Mouse (Mus musculus): ENCODE data around the gene Csmd2. TPM values are rescaled to one million over a fixed set of nuclear protein-coding genes. Genes with fewer than 3 reads are reported as not detected.

Gene Csmd2
- polyA plus RNA-seq, 1 experiment from 2014 or later: not detected

DNA sequence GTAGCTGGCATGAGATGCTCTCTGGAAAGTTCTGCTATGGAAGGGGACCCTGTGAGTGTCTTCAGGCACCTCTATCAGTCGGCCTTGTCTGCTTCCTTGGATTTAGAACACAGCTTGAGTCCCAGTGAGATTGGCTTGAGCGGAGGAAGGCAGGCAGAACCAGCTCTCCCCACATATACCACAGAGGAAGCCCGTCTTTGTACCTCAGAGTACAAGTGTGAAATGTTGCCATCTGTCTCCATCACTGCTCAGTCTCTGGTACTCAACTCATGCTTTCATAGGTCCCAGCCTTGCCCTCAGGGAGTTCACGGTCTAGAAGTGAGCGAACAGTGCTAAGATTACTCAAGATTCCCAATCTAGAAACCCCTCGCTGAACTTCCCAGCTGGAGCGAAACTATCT, 352.8 kb downstream of the Csmd2 start:
- H3K4me2 ChIP-seq (replicated peaks; ENCODE audit: low read depth, low read length): no peak overlapping the region
- no peaks in the 10 kb centered on the region for H3K4me1 ChIP-seq (ENCODE audit: insufficient read depth, low read length)
- H3K9me3 ChIP-seq (ENCODE audit: low read length): no peaks in the 10 kb centered on the region
- H3K36me3 ChIP-seq (ENCODE audit: insufficient read depth, low read length): no peaks in the 10 kb centered on the region
- 82% methylated on average over 7 of the region's 7 CpGs for WGBS
- no peak overlapping the region for H3K27ac ChIP-seq (ENCODE audit: low read length)
- H3K27me3 ChIP-seq (ENCODE audit: insufficient read depth, low read length): no peaks in the 10 kb centered on the region
- ATAC-seq (ENCODE audit: low FRiP score, low TSS enrichment): no peak
- no peak overlapping the region for H3K9ac ChIP-seq (replicated peaks; ENCODE audit: low read length)
- H3K4me3 ChIP-seq (ENCODE audit: low read length): no peak overlapping the region

DNA sequence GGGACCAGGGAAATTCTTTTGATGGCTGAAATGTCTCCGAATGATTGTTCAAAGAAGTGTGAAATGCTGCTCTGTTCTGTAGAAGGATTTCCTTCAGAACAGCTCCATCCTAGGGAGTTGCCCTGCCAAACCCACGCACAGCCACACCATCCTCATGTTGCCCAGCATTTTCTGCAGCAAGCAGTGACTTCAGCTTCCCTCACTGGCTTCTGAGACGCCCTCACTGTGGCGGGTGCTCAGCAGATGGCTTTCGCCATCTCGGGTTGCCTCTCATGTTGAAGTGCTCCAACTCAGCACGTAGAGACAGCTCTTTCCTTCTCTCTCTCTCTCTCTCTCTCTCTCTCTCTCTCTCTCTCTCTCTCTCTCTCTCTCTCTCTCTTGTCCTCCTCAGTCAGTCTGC, 353.7 kb downstream of the Csmd2 start:
- Histone ChIP-seq H3K9ac (replicated peaks; ENCODE audit: low read length) (no peak overlapping the region), H3K4me2 (replicated peaks; ENCODE audit: low read depth, low read length) (no peak overlapping the region), H3K4me1 (ENCODE audit: insufficient read depth, low read length) (no peaks in the 10 kb centered on the region), H3K27ac (ENCODE audit: low read length) (no peak overlapping the region), H3K9me3 (ENCODE audit: low read length) (no peaks in the 10 kb centered on the region), H3K36me3 (ENCODE audit: insufficient read depth, low read length) (no peaks in the 10 kb centered on the region), H3K27me3 (ENCODE audit: insufficient read depth, low read length) (no peaks in the 10 kb centered on the region), H3K4me3 (ENCODE audit: low read length) (no peak overlapping the region)
- ATAC-seq (ENCODE audit: low FRiP score, low TSS enrichment): no peak
- WGBS: 59% methylated on average over 7 of the region's 7 CpGs

DNA sequence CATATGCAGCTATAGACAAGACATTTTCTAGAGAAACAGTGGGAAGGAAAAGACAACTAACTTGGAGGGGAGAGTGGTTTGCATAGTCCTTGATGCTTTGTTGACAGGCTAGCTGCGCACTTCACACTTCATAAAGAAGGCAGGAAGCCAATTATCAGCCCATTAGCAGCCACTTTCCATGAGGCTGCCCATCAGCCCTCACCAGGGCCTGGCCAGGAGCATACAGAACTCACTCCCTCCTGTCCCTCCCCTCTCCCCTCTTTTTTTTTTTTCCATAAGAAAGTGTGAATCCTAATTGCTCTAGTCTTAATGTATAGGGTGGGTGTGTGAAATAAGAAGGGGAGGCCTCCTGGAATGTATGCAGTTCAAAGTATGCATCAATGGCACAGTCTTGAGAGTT, 354.6 kb downstream of the Csmd2 start:
- whole genome bisulfite sequencing: 31% methylated on average over 1 of the region's 1 CpGs
- Histone ChIP-seq H3K36me3 (ENCODE audit: insufficient read depth, low read length) (no peaks in the 10 kb centered on the region), H3K4me1 (ENCODE audit: insufficient read depth, low read length) (no peaks in the 10 kb centered on the region), H3K9ac (replicated peaks; ENCODE audit: low read length) (no peak overlapping the region), H3K4me2 (replicated peaks; ENCODE audit: low read depth, low read length) (no peak overlapping the region), H3K9me3 (ENCODE audit: low read length) (no peaks in the 10 kb centered on the region), H3K4me3 (ENCODE audit: low read length) (no peak overlapping the region), H3K27ac (ENCODE audit: low read length) (no peak overlapping the region), H3K27me3 (ENCODE audit: insufficient read depth, low read length) (no peaks in the 10 kb centered on the region)
- ATAC-seq (ENCODE audit: low FRiP score, low TSS enrichment): no peak

DNA sequence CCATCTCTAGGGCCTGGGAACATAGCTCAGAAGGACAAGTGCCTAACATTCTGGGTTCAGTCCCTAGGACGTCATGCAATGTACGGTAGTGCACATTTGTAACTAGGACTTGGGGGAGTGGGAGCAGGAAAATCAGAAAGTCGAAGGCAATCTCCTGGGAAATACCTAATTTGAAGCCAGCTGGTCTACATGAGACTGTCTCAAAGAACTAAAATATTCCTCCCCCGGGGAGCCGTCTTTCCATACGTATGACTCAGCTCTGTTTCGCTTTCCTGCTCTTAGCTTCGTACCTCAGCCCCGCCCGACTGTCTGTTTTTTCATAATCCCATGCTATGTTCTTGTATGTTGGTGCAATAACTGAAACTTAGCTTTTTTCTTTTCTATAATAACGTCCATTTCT, 371.1 kb downstream of the Csmd2 start:
- H3K4me3 ChIP-seq (ENCODE audit: low read length): no peak overlapping the region
- no peak for ATAC-seq (ENCODE audit: low FRiP score, low TSS enrichment)
- no peak overlapping the region for H3K9ac ChIP-seq (replicated peaks; ENCODE audit: low read length)
- no peaks in the 10 kb centered on the region for H3K9me3 ChIP-seq (ENCODE audit: low read length)
- no peaks in the 10 kb centered on the region for H3K4me1 ChIP-seq (ENCODE audit: insufficient read depth, low read length)
- H3K36me3 ChIP-seq (ENCODE audit: insufficient read depth, low read length): no peaks in the 10 kb centered on the region
- H3K27me3 ChIP-seq (ENCODE audit: insufficient read depth, low read length): no peaks in the 10 kb centered on the region
- WGBS: 83% methylated on average over 11 of the region's 11 CpGs
- H3K27ac ChIP-seq (ENCODE audit: low read length): no peak overlapping the region
- H3K4me2 ChIP-seq (replicated peaks; ENCODE audit: low read depth, low read length): no peak overlapping the region

DNA sequence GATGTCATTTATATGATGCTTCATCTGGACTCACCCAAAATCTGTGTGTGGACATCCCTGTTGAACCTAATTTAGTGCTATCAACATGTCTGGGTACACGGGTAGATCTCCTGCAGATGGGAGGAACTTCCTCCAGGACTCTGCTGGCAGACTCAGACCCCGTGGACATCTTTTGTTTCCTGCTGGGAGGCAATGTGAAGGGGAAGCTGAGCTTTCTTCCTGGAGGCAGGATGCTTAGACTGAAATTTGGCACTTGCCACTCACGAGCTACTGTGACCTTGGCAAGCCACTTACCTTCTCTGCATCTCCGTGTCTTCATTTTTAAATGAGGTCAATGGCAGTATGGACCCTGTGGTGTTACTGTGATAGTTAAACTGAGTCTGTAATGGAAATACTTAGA, 378.2 kb downstream of the Csmd2 start:
- Histone ChIP-seq H3K9me3 (ENCODE audit: low read length) (no peaks in the 10 kb centered on the region), H3K27me3 (ENCODE audit: insufficient read depth, low read length) (no peaks in the 10 kb centered on the region), H3K4me2 (replicated peaks; ENCODE audit: low read depth, low read length) (no peak overlapping the region), H3K9ac (replicated peaks; ENCODE audit: low read length) (no peak overlapping the region), H3K36me3 (ENCODE audit: insufficient read depth, low read length) (no peaks in the 10 kb centered on the region), H3K27ac (ENCODE audit: low read length) (no peak overlapping the region), H3K4me1 (ENCODE audit: insufficient read depth, low read length) (no peaks in the 10 kb centered on the region), H3K4me3 (ENCODE audit: low read length) (no peak overlapping the region)
- ATAC-seq (ENCODE audit: low FRiP score, low TSS enrichment): no peak
- 65% methylated on average over 4 of the region's 4 CpGs for WGBS

DNA sequence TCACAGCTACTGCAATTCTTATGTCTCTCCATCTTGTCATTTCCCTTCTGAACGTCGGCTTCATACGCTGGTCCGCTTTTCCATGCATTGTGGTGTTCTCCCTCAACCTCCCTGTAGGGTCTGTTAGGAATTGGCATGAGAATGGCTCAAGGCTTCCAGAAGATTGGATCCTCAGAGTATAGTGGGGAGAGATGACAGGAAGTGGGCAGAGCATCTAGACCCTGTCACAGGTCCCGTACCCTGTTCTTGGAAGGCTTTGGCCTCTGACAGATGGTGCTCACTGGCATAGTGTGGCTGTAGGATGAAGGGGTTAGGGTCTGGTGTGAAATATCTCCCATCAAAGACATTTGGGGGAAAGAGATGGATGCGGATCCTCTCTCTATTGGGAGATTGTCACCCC, 380.4 kb downstream of the Csmd2 start:
- H3K9ac ChIP-seq (replicated peaks; ENCODE audit: low read length): no peak overlapping the region
- no peak overlapping the region for H3K4me2 ChIP-seq (replicated peaks; ENCODE audit: low read depth, low read length)
- ATAC-seq (ENCODE audit: low FRiP score, low TSS enrichment): no peak
- H3K4me1 ChIP-seq (ENCODE audit: insufficient read depth, low read length): no peaks in the 10 kb centered on the region
- H3K4me3 ChIP-seq (ENCODE audit: low read length): no peak overlapping the region
- H3K27ac ChIP-seq (ENCODE audit: low read length): no peak overlapping the region
- WGBS: 98% methylated on average over 6 of the region's 6 CpGs
- H3K27me3 ChIP-seq (ENCODE audit: insufficient read depth, low read length): no peaks in the 10 kb centered on the region
- H3K9me3 ChIP-seq (ENCODE audit: low read length): no peaks in the 10 kb centered on the region
- no peaks in the 10 kb centered on the region for H3K36me3 ChIP-seq (ENCODE audit: insufficient read depth, low read length)

DNA sequence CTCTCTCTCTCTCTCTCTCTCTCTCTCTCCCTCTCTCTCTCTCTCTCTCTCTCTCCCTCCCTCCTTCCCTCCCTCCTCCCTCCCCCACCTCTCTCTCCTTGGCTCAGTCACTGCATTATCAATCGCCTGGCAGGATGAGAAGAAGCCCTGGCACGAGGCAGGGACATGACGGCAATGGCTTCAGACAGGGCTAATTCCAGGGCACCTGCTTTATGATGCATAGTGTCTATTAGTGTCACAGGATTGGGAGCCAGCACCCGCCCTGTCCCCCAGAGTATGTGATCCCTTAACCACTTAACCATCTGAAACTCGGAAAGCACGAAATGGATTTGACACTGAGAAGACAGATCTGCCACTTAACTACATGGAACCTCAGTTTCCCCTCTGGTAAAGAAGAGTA, 384.1 kb downstream of the Csmd2 start:
- no peaks in the 10 kb centered on the region for H3K4me1 ChIP-seq (ENCODE audit: insufficient read depth, low read length)
- WGBS: 62% methylated on average over 6 of the region's 6 CpGs
- no peak overlapping the region for H3K4me3 ChIP-seq (ENCODE audit: low read length)
- no peaks in the 10 kb centered on the region for H3K27me3 ChIP-seq (ENCODE audit: insufficient read depth, low read length)
- H3K4me2 ChIP-seq (replicated peaks; ENCODE audit: low read depth, low read length): no peak overlapping the region
- no peaks in the 10 kb centered on the region for H3K9me3 ChIP-seq (ENCODE audit: low read length)
- H3K36me3 ChIP-seq (ENCODE audit: insufficient read depth, low read length): no peaks in the 10 kb centered on the region
- no peak for ATAC-seq (ENCODE audit: low FRiP score, low TSS enrichment)
- H3K9ac ChIP-seq (replicated peaks; ENCODE audit: low read length): no peak overlapping the region
- H3K27ac ChIP-seq (ENCODE audit: low read length): no peak overlapping the region

DNA sequence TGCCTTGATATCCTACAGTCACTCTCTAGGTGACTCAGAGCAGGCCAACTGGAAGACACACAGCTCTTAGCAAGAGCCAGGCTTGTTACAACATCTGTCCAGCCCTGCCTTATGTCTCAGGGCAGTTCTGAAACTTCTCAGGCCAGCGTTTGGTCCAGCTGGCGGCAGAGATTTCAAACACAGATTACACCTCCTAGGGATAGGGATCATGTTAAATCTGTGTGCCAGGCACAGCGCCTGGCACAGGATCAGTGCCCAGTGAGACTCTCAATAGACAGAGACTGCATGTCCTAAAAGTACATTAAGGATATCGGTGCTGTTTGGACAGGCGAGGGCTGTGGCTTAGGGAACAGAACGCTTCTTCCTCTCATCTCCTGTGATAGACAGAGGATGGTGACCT, 385.5 kb downstream of the Csmd2 start:
- WGBS: 73% methylated on average over 6 of the region's 6 CpGs
- Histone ChIP-seq H3K9me3 (ENCODE audit: low read length) (no peaks in the 10 kb centered on the region), H3K4me3 (ENCODE audit: low read length) (no peak overlapping the region), H3K36me3 (ENCODE audit: insufficient read depth, low read length) (no peaks in the 10 kb centered on the region), H3K4me2 (replicated peaks; ENCODE audit: low read depth, low read length) (no peak overlapping the region), H3K9ac (replicated peaks; ENCODE audit: low read length) (no peak overlapping the region), H3K27ac (ENCODE audit: low read length) (no peak overlapping the region), H3K4me1 (ENCODE audit: insufficient read depth, low read length) (no peaks in the 10 kb centered on the region), H3K27me3 (ENCODE audit: insufficient read depth, low read length) (no peaks in the 10 kb centered on the region)
- ATAC-seq (ENCODE audit: low FRiP score, low TSS enrichment): no peak

DNA sequence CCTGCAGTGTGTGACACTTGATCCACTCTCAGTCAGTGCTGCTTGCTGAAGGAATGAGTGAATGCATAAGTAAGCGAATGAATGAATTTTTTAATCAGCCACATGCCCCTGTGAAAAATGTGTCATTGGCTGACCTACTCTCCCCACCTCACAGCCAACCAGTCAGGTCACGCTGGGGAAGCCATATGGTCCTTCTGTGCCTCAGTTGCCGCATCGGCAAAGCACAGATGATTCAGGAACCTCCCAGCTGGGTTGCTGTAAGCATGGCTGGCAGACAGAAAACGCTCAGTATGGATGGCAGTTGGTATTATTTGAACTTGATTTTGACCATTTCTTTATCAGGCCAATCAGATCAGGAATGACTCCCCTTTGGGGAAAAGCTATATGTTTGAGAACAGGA, 386.4 kb downstream of the Csmd2 start:
- ATAC-seq (ENCODE audit: low FRiP score, low TSS enrichment): no peak
- Histone ChIP-seq H3K9me3 (ENCODE audit: low read length) (no peaks in the 10 kb centered on the region), H3K9ac (replicated peaks; ENCODE audit: low read length) (no peak overlapping the region), H3K27me3 (ENCODE audit: insufficient read depth, low read length) (no peaks in the 10 kb centered on the region), H3K27ac (ENCODE audit: low read length) (no peak overlapping the region), H3K36me3 (ENCODE audit: insufficient read depth, low read length) (no peaks in the 10 kb centered on the region), H3K4me2 (replicated peaks; ENCODE audit: low read depth, low read length) (no peak overlapping the region), H3K4me1 (ENCODE audit: insufficient read depth, low read length) (no peaks in the 10 kb centered on the region), H3K4me3 (ENCODE audit: low read length) (no peak overlapping the region)
- 86% methylated on average over 5 of the region's 5 CpGs for WGBS

DNA sequence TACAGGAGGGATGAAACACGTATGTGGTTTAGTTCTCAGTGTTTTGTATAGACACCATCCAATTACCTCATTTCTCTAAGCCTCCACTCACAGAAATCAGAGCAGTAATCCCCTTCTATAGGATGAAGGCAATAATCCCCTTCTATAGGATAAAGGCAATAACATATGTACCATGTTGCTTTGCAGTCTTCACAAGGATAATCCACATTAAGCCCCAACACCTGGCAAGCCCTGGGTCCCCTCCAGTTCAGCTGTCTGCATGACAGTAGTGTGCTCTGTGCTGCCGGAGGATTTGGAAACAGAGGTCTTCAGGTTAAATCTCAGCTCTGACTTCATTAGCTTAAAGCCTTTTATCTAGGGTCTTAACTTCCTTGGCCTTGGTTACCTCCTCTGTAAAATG, 391.3 kb downstream of the Csmd2 start:
- WGBS: 81% methylated on average over 2 of the region's 2 CpGs
- Histone ChIP-seq H3K9me3 (ENCODE audit: low read length) (no peaks in the 10 kb centered on the region), H3K36me3 (ENCODE audit: insufficient read depth, low read length) (no peaks in the 10 kb centered on the region), H3K4me2 (replicated peaks; ENCODE audit: low read depth, low read length) (no peak overlapping the region), H3K27me3 (ENCODE audit: insufficient read depth, low read length) (no peaks in the 10 kb centered on the region), H3K4me1 (ENCODE audit: insufficient read depth, low read length) (no peaks in the 10 kb centered on the region), H3K9ac (replicated peaks; ENCODE audit: low read length) (no peak overlapping the region), H3K27ac (ENCODE audit: low read length) (no peak overlapping the region), H3K4me3 (ENCODE audit: low read length) (no peak overlapping the region)
- ATAC-seq (ENCODE audit: low FRiP score, low TSS enrichment): no peak

DNA sequence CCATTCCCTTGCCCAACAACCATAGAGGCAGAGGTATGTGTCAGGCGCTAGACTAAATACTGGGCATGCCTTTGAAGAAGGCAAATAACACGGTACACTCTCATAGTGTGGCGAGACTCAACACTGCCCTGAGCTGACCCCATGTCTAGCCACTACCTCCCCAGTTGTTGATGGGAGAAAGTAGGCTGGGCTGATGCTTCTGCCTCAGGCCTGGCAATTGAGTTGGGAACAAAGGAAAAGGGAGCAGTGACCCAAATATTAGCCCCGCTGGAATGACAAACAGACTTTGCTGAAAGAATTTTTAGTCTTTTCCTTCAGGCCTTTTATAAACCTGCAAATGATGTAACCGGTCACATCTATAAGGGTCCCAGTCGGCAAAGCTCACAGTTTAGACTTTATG, 393.7 kb downstream of the Csmd2 start:
- Histone ChIP-seq H3K9ac (replicated peaks; ENCODE audit: low read length) (no peak overlapping the region), H3K4me2 (replicated peaks; ENCODE audit: low read depth, low read length) (no peak overlapping the region), H3K9me3 (ENCODE audit: low read length) (no peaks in the 10 kb centered on the region), H3K4me3 (ENCODE audit: low read length) (no peak overlapping the region), H3K27ac (ENCODE audit: low read length) (no peak overlapping the region), H3K4me1 (ENCODE audit: insufficient read depth, low read length) (no peaks in the 10 kb centered on the region), H3K36me3 (ENCODE audit: insufficient read depth, low read length) (no peaks in the 10 kb centered on the region), H3K27me3 (ENCODE audit: insufficient read depth, low read length) (no peaks in the 10 kb centered on the region)
- no peak for ATAC-seq (ENCODE audit: low FRiP score, low TSS enrichment)
- WGBS: 76% methylated on average over 6 of the region's 6 CpGs
